Comparison of ENCODE assay signal across 8 mouse cellular contexts in the genomic region with DNA sequence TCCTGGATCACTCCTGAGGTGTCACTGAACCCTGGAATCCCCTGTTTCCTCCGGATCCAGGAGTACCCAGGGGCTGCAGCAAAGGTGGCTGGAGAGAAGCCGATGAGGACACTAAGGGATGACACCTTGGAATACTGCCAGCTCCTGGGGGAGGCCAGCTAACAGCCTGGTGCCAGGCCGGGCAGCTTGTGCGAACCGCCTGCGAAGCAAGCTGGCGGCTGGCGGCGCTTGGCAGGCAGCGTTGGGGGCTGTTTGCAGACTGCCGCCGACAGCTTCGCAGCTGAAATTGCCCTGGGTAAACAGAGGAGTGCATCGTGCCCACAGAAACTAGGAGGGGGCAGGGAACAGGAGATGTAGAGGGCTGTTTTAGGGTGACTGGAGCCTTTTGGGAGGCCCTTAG. TPM values are rescaled to one million over a fixed set of nuclear protein-coding genes. Genes with fewer than 3 reads are reported as not detected.
A peak's percentile ranks its signal among the peaks of the same experiment; 100 is the strongest.
DNase-seq lines count a peak whose midpoint lies in the region; ATAC-seq and TF ChIP-seq lines count a peak whose summit lies in the region.

No protein-coding gene starts in this region.

- ATAC-seq in megakaryocyte-erythroid progenitor cell, adult 5-6 weeks (replicated peaks; ENCODE audit: low FRiP score, low TSS enrichment, poor library complexity, severe bottlenecking), result no peak

- peak overlapping the region; percentile 69; the same call in 1 of the 2 replicates for H3K27ac ChIP-seq in heart, embryonic 10.5 days
- H3K27ac ChIP-seq in layer of hippocampus, adult 2 months, result no peak overlapping the region

- no peak overlapping the region for H3K4me3 ChIP-seq in heart, embryonic 10.5 days
- H3K4me3 ChIP-seq in layer of hippocampus, adult 2 months, result no peak overlapping the region

- H3K9me3 ChIP-seq in heart, embryonic 10.5 days, result no peaks in the 10 kb centered on the region

- H3K27me3 ChIP-seq in heart, embryonic 10.5 days (ENCODE audit: insufficient read depth, poor library complexity, severe bottlenecking), result peaks cover 24% of the 10 kb centered on the region

- 60% methylated on average over 14 of the region's 14 CpGs for WGBS in heart, embryonic 10.5 days

- peaks cover 38% of the 10 kb centered on the region for H3K4me1 ChIP-seq in heart, embryonic 10.5 days

- no peak for TF ChIP-seq CTCF in layer of hippocampus, adult 2 months (conservative IDR thresholded peaks at IDR 0.05)

- H3K36me3 ChIP-seq in heart, embryonic 10.5 days, result no peaks in the 10 kb centered on the region

- no peak for DNase-seq in heart, embryonic 10.5 days (ENCODE audit: low spot score)
- DNase-seq in heart, adult 18-20 months, result no peak
- peak; percentile 32 for DNase-seq in ovary, postnatal 36 days (ENCODE audit: low spot score)
- DNase-seq in ovary, postnatal 10 days (ENCODE audit: low spot score), result no peak
- DNase-seq in layer of hippocampus, adult 2 months (ENCODE audit: low spot score in 2 of 2), result peak; percentile 65 to 67
- DNase-seq in right cerebral cortex, postnatal 4 days, result peak; percentile 75
- DNase-seq in heart, adult 11 months, result no peak

RNA-seq across cellular contexts. Expression of a gene that starts 18.4 kb away (rescaled TPM):
- polyA plus RNA-seq in heart, embryonic 10.5 days (2016; fragmentation: Nextera tagmentation; extraction: Ambion mirVana), result 116 and 127 TPM in 2 replicates
- total RNA-seq in heart, adult 18-20 months (2021), result 10 to 100 TPM; 80.3 to 90.3 TPM
- total RNA-seq in layer of hippocampus, adult 2 months (2021), result 10 to 100 TPM; 52.1 to 53.0 TPM
- total RNA-seq in megakaryocyte-erythroid progenitor cell, adult 5-6 weeks (2014; fragmentation: Nextera tagmentation), result 185 and 204 TPM in 2 replicates
- total RNA-seq in megakaryocyte-erythroid progenitor cell, adult 5-6 weeks (2017), result 100 and 151 TPM in 2 replicates

RNA-seq across cellular contexts. Expression of a gene that starts 56.9 kb away (rescaled TPM):
- 13.4 and 13.9 TPM in 2 replicates for polyA plus RNA-seq in heart, embryonic 10.5 days (2016; fragmentation: Nextera tagmentation; extraction: Ambion mirVana)
- total RNA-seq in heart, adult 18-20 months (2021), result 10 to 100 TPM; 32.6 to 32.8 TPM
- 100 to 1,000 TPM; 142 to 148 TPM for total RNA-seq in layer of hippocampus, adult 2 months (2021)
- total RNA-seq in megakaryocyte-erythroid progenitor cell, adult 5-6 weeks (2014; fragmentation: Nextera tagmentation), result 18.2 and 37.5 TPM in 2 replicates
- 25.9 and 44.6 TPM in 2 replicates for total RNA-seq in megakaryocyte-erythroid progenitor cell, adult 5-6 weeks (2017)

Comparison
In these comparisons a context has a peak if more than half of its experiments do, and no peak if none do; other contexts are left out.
1. DNase-seq: peak in ovary, postnatal 36 days (single experiment), layer of hippocampus, adult 2 months (2 of 2) and right cerebral cortex, postnatal 4 days (single experiment); none in heart, embryonic 10.5 days (single experiment), heart, adult 18-20 months (0 of 2), ovary, postnatal 10 days (single experiment) and heart, adult 11 months (single experiment).